Mouse (Mus musculus) CH12.LX (cell line): ENCODE results near the gene Slc25a34. TPM values are rescaled to one million over a fixed set of nuclear protein-coding genes. Genes with fewer than 3 reads are reported as not detected.

Experiments used
- DNase-seq: peaks from one replicate; pipeline ENCODE4 v3.0.0-alpha.2; 2013; ENCODE audit errors: extremely low read depth
- H3K27ac ChIP-seq: 2 replicates; pipeline ENCODE4 v1.5.1; 2012; ENCODE audit warnings: low read depth, mild to moderate bottlenecking, control low read depth, moderate library complexity; ENCODE audit not compliant: insufficient read depth
- H3K27me3 ChIP-seq: replicated peaks from 2 replicates; pipeline ENCODE3; 2012; ENCODE audit warnings: inconsistent platforms
- H3K36me3 ChIP-seq, 2 experiments: replicated peaks in 1 of 2; 2 replicates each; pipeline versions ENCODE3 to v1.6.1; 2012; ENCODE audit warnings: inconsistent platforms in 1 of 2, low read length in 1 of 2, mild to moderate bottlenecking in 1 of 2, mixed read lengths in 1 of 2, moderate library complexity in 1 of 2; ENCODE audit not compliant: control insufficient read depth in 1 of 2, insufficient read depth in 1 of 2
- H3K4me1 ChIP-seq, 2 experiments: 2 replicates each; pipeline ENCODE4 v1.6.1; 2012; ENCODE audit warnings: inconsistent platforms in 1 of 2, moderate library complexity in 1 of 2; ENCODE audit not compliant: insufficient read depth in 2 of 2, control insufficient read depth in 1 of 2
- H3K4me2 ChIP-seq: 2 replicates; pipeline ENCODE4 v1.6.1; 2012; ENCODE audit warnings: low read depth, mild to moderate bottlenecking, control low read depth; ENCODE audit not compliant: poor library complexity, insufficient read depth, severe bottlenecking
- H3K4me3 ChIP-seq, 3 experiments: fragments of 150-350 bp in 1 of 3; sonication (generic) in 1 of 3; replicated peaks in 1 of 3; 2 replicates each; pipeline versions ENCODE3 to v1.5.1; 2011 to 2012; ENCODE audit warnings: low read depth in 2 of 3, low read length in 2 of 3, mild to moderate bottlenecking in 2 of 3, moderate library complexity in 2 of 3, control low read depth in 1 of 3, improper control_type of control experiment in 1 of 3, inconsistent platforms in 1 of 3, mixed read lengths in 1 of 3; ENCODE audit not compliant: poor library complexity in 1 of 3
- H3K79me2 ChIP-seq: replicated peaks from 2 replicates; pipeline ENCODE4 v1.6.1; 2012; ENCODE audit warnings: mild to moderate bottlenecking, moderate library complexity; ENCODE audit not compliant: control insufficient read depth, poor library complexity, insufficient read depth, severe bottlenecking; ENCODE audit errors: extremely low read depth
- H3K9ac ChIP-seq: 2 replicates; pipeline ENCODE4 v1.6.1; 2012; ENCODE audit warnings: low read depth, mild to moderate bottlenecking, control low read depth, moderate library complexity; ENCODE audit not compliant: insufficient read depth
- H3K9me3 ChIP-seq: replicated peaks from 2 replicates; pipeline ENCODE3; 2012; ENCODE audit warnings: low read length, inconsistent platforms, mixed read lengths
- BHLHE40 ChIP-seq: IDR thresholded peaks from 2 replicates; pipeline ENCODE4 v1.6.1; 2011; ENCODE audit warnings: mild to moderate bottlenecking, low read depth, low read length, improper control_type of control experiment
- CHD1 ChIP-seq: IDR thresholded peaks from 2 replicates; pipeline ENCODE4 v1.6.1; 2012; ENCODE audit warnings: low read depth, low read length, improper control_type of control experiment, inconsistent platforms
- CTCF ChIP-seq, 2 experiments: IDR thresholded peaks in 1 of 2; conservative IDR thresholded peaks in 1 of 2; 2 replicates each; pipeline ENCODE4 v1.5.1; 2011 to 2012; ENCODE audit warnings: low read depth in 2 of 2, low read length in 2 of 2, improper control_type of control experiment in 1 of 2, inconsistent platforms in 1 of 2, mild to moderate bottlenecking in 1 of 2, moderate library complexity in 1 of 2
- ELF1 ChIP-seq: IDR thresholded peaks from 2 replicates; pipeline ENCODE4 v1.6.1; 2014; ENCODE audit warnings: low read depth, mild to moderate bottlenecking, inconsistent platforms, low read length, improper control_type of control experiment
- EP300 ChIP-seq: IDR thresholded peaks from 2 replicates; pipeline ENCODE4 v1.6.1; 2011; ENCODE audit warnings: low read length, improper control_type of control experiment
- ETS1 ChIP-seq: conservative IDR thresholded peaks from 2 replicates; pipeline ENCODE4 v1.6.1; 2012; ENCODE audit warnings: low read depth, mild to moderate bottlenecking, inconsistent platforms, low read length, improper control_type of control experiment, moderate library complexity
- GABPA ChIP-seq: IDR thresholded peaks from 2 replicates; pipeline ENCODE4 v1.6.1; 2012; ENCODE audit warnings: low read depth, low read length, improper control_type of control experiment, inconsistent platforms; ENCODE audit not compliant: insufficient replicate concordance
- IRF4 ChIP-seq: IDR thresholded peaks from 2 replicates; pipeline ENCODE4 v1.6.1; 2014; ENCODE audit warnings: low read depth, mild to moderate bottlenecking, inconsistent platforms, low read length, improper control_type of control experiment
- MAFK ChIP-seq: IDR thresholded peaks from 2 replicates; pipeline ENCODE4 v1.6.1; 2011; ENCODE audit warnings: low read length, improper control_type of control experiment; ENCODE audit not compliant: insufficient replicate concordance
- MAX ChIP-seq: IDR thresholded peaks from 2 replicates; pipeline ENCODE4 v1.6.1; 2011; ENCODE audit warnings: low read length, improper control_type of control experiment
- MAZ ChIP-seq: IDR thresholded peaks from 2 replicates; pipeline ENCODE4 v1.6.1; 2012; ENCODE audit warnings: low read depth, mild to moderate bottlenecking, inconsistent platforms, low read length, improper control_type of control experiment, moderate library complexity
- MEF2A ChIP-seq: IDR thresholded peaks from 2 replicates; pipeline ENCODE4 v1.6.1; 2014; ENCODE audit warnings: low read depth, mild to moderate bottlenecking, inconsistent platforms, low read length, improper control_type of control experiment, borderline replicate concordance
- MXI1 ChIP-seq: IDR thresholded peaks from 2 replicates; pipeline ENCODE4 v1.6.1; 2011; ENCODE audit warnings: mild to moderate bottlenecking, low read depth, low read length, improper control_type of control experiment
- MYC ChIP-seq: IDR thresholded peaks from 2 replicates; pipeline ENCODE4 v1.6.1; 2011; ENCODE audit warnings: low read depth, mild to moderate bottlenecking, improper control_type of control experiment, low read length
- PAX5 ChIP-seq: IDR thresholded peaks from 2 replicates; pipeline ENCODE4 v1.6.1; 2012; ENCODE audit warnings: low read length, inconsistent platforms, mixed read lengths
- POLR2A ChIP-seq: IDR thresholded peaks from 2 replicates; pipeline ENCODE4 v1.6.1; 2011; ENCODE audit warnings: low read depth, mild to moderate bottlenecking, improper control_type of control experiment, low read length
- POLR2AphosphoS2 ChIP-seq: IDR thresholded peaks from 2 replicates; pipeline ENCODE4 v1.6.1; 2011; ENCODE audit warnings: low read depth, low read length, improper control_type of control experiment
- RAD21 ChIP-seq: IDR thresholded peaks from 2 replicates; pipeline ENCODE4 v1.6.1; 2011; ENCODE audit warnings: low read depth, mild to moderate bottlenecking, low read length, improper control_type of control experiment, moderate library complexity
- SIN3A ChIP-seq: IDR thresholded peaks from 2 replicates; pipeline ENCODE4 v1.6.1; 2012; ENCODE audit warnings: low read length, improper control_type of control experiment, inconsistent platforms
- TBP ChIP-seq: conservative IDR thresholded peaks from 2 replicates; pipeline ENCODE4 v1.6.1; 2011; ENCODE audit warnings: low read depth, low read length, improper control_type of control experiment
- TCF12 ChIP-seq: IDR thresholded peaks from 2 replicates; pipeline ENCODE4 v1.6.1; 2014; ENCODE audit warnings: low read depth, mild to moderate bottlenecking, inconsistent platforms, low read length, improper control_type of control experiment
- UBTF ChIP-seq: IDR thresholded peaks from 2 replicates; pipeline ENCODE4 v1.6.1; 2012; ENCODE audit warnings: low read depth, mild to moderate bottlenecking, inconsistent platforms, low read length, improper control_type of control experiment, moderate library complexity
- USF1 ChIP-seq: IDR thresholded peaks from 2 replicates; pipeline ENCODE4 v1.6.1; 2014; ENCODE audit warnings: low read depth, mild to moderate bottlenecking, inconsistent platforms, low read length, improper control_type of control experiment
- USF2 ChIP-seq: conservative IDR thresholded peaks from 2 replicates; pipeline ENCODE4 v1.6.1; 2011; ENCODE audit warnings: low read depth, low read length, improper control_type of control experiment
- ZC3H11A ChIP-seq: IDR thresholded peaks from 2 replicates; pipeline ENCODE4 v1.6.1; 2012; ENCODE audit warnings: low read depth, mild to moderate bottlenecking, inconsistent platforms, low read length, improper control_type of control experiment
- ZKSCAN1 ChIP-seq: IDR thresholded peaks from 2 replicates; pipeline ENCODE4 v1.6.1; 2012; ENCODE audit warnings: low read depth, inconsistent platforms, low read length, improper control_type of control experiment, borderline replicate concordance
- ZMIZ1 ChIP-seq: IDR thresholded peaks from 2 replicates; pipeline ENCODE4 v1.6.1; 2012; ENCODE audit warnings: low read depth, mild to moderate bottlenecking, inconsistent platforms, low read length, improper control_type of control experiment
- dilution Hi-C: fragments of 300-500 bp; cut with MboI; formaldehyde crosslinking; loops from 2 replicates; pipeline ENCODE4 v1.14.3; 2020; ENCODE audit warnings: low sequenced_read_pairs; ENCODE audit not compliant: extremely low pct_unique_long_range_greater_than_20kb, extremely low pct_ligation_motif_present
- in situ Hi-C: fragments of 300-500 bp; cut with MboI; formaldehyde crosslinking; loops from 3 replicates; pipeline ENCODE4 v1.14.3; 2019; ENCODE audit warnings: low sequenced_read_pairs, low pct_ligation_motif_present, low pct_unique_long_range_greater_than_20kb, mixed read lengths
- polyA plus RNA-seq: library from polyadenylated mRNA; unstranded; fragments of >175 nt; gene quantifications from 2 replicates; pipeline ENCODE4 v1.2.1, GENCODE M21; 2012; ENCODE audit warnings: low read depth; ENCODE audit not compliant: insufficient read length
- total RNA-seq, 2 experiments: library from RNA; depleted of rRNA; stranded (reverse); fragments of 300-350 nt in 1 of 2; fragments of >200 nt in 1 of 2; gene quantifications; 2 replicates each; pipeline ENCODE4 v1.2.3; 2012 to 2014

Gene Slc25a34
- total and polyA plus RNA-seq, 3 experiments: 0.23 to 1.7 (median 0.64) TPM

DNA sequence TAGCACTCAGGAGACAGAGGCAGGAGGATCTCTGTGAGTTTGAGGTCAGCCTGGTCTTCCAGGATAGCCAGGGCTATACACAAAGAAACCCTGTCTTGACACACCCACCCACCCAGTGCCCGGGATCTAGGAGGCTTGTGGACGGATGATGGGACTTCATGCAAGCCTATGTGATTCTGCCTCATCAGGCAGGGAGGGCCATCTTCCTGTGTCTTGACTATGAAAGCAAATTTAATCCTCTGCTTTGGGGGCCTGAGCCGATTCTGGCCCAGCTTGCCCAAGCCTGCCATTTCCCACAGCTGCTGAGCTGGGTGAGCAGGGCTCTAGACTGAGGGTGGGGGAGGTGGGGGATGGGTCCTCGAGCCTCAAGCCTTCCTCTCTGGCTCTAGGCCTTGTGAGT, 19.7 kb downstream of the Slc25a34 start:
- no peak overlapping the region for H3K4me2 ChIP-seq
- H3K79me2 ChIP-seq: no peaks in the 10 kb centered on the region
- H3K9me3 ChIP-seq: peaks cover 6% of the 10 kb centered on the region
- in situ Hi-C loops (no loop called here), dilution Hi-C loops (no loop called here)
- TF ChIP-seq ZC3H11A (no peak), POLR2AphosphoS2 (no peak), MAZ (no peak), IRF4 (no peak), CHD1 (no peak), TBP (no peak), RAD21 (no peak), MYC (no peak), ETS1 (no peak), GABPA (no peak), BHLHE40 (no peak), ELF1 (no peak), TCF12 (no peak), MAX (no peak), CTCF (conservative IDR thresholded peaks at IDR 0.05 in 1 of 2, IDR thresholded peaks at IDR 0.05 in 1 of 2; ENCODE audit: low read depth in 2 of 2, low read length in 2 of 2) (no peak), ZMIZ1 (no peak), MEF2A (no peak), POLR2A (no peak), MXI1 (no peak), USF1 (no peak)
- no peaks in the 10 kb centered on the region for H3K27me3 ChIP-seq
- no peak overlapping the region for H3K9ac ChIP-seq
- H3K27ac ChIP-seq: no peak overlapping the region
- no peaks in the 10 kb centered on the region for H3K36me3 ChIP-seq
- no peak overlapping the region for H3K4me3 ChIP-seq
- H3K4me1 ChIP-seq: peaks cover 11 to 18% of the 10 kb centered on the region in 2 experiments
- DNase-seq: no peak

DNA sequence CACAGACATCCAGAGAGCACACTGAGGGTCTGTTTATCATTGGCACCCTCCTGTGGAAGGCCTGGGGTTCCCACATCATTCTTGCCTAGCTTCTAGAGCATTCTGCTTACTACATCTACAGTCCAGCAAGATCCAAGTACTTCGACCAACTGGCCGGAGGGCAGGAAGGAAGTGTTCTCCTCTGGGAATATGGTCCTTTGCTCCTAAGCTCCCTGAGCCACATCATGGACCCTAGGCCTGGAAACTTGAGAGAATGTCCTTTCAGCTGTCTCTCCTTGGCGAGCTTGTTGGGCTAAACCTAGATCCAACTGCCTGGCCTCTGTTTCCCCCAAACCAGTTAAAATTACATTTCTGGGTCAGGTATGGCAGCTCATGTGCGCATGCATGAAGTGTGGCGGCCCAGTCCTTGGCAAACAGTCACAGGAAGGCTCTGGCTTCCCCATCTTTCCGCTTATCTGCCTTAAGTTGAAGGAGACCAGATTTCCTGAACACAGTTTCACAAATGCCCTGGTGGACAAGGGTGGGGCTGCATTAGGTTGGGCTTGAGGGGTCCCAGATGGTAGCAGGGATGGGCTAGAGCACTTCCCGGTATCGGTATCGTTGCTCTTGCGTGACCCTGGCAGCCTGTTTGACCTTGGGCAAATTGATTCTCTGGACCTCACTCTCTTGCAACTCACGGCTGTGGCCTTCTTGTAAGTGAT, 20.9 kb downstream of the Slc25a34 start:
- Histone ChIP-seq H3K9ac (no peak overlapping the region), H3K4me3 (no peak overlapping the region), H3K4me1 (peaks cover 11 to 18% of the 10 kb centered on the region in 2 experiments), H3K36me3 (no peaks in the 10 kb centered on the region), H3K27ac (no peak overlapping the region), H3K4me2 (no peak overlapping the region), H3K27me3 (no peaks in the 10 kb centered on the region), H3K79me2 (no peaks in the 10 kb centered on the region), H3K9me3 (peaks cover 6% of the 10 kb centered on the region)
- dilution Hi-C loops (no loop called here), in situ Hi-C loops (no loop called here)
- no peak for TF ChIP-seq PAX5
- TF ChIP-seq UBTF: no peak
- TF ChIP-seq MYC: no peak
- no peak for TF ChIP-seq CHD1
- TF ChIP-seq MXI1: no peak
- TF ChIP-seq POLR2A: no peak
- TF ChIP-seq MAZ: no peak
- TF ChIP-seq MEF2A: no peak
- TF ChIP-seq POLR2AphosphoS2: no peak
- no peak for TF ChIP-seq SIN3A
- no peak for TF ChIP-seq ZKSCAN1
- no peak for TF ChIP-seq EP300
- TF ChIP-seq USF2: no peak
- TF ChIP-seq MAFK: no peak
- DNase-seq: no peak
